Mouse (Mus musculus) liver, embryonic 14.5 days (tissue): Measurements from ENCODE around the gene Ralgapa1. TPM values are rescaled to one million over a fixed set of nuclear protein-coding genes. Genes with fewer than 3 reads are reported as not detected.

Experiments
- ATAC-seq: fragments of 200-750 bp; cut with Nextera tagmentation; 2 replicates; pipeline ENCODE4 v1.8.0; 2017; ENCODE audit warnings: moderate number of reproducible peaks, mild to moderate bottlenecking, moderate library complexity; ENCODE audit not compliant: insufficient read depth
- DNase-seq, 3 experiments: peaks; one replicate each; pipeline ENCODE4 v3.0.0-alpha.2; 2012 to 2013; ENCODE audit warnings: low read depth in 3 of 3, low spot score in 3 of 3
- H3K27ac ChIP-seq: fragments of 300-500 bp; sonication (generic); 2 replicates; pipeline ENCODE4 v1.5.1; 2014; ENCODE audit warnings: moderate library complexity, mild to moderate bottlenecking, control low read depth, inconsistent platforms
- H3K27me3 ChIP-seq: fragments of 300-500 bp; sonication (generic); 2 replicates; pipeline ENCODE4 v1.6.1; 2014; ENCODE audit warnings: mild to moderate bottlenecking, low read length, moderate library complexity; ENCODE audit not compliant: control insufficient read depth, insufficient read depth
- H3K36me3 ChIP-seq: fragments of 300-500 bp; sonication (generic); replicated peaks from 2 replicates; pipeline ENCODE4 v1.6.1; 2014; ENCODE audit warnings: low read depth; ENCODE audit not compliant: control insufficient read depth, insufficient read depth
- H3K4me1 ChIP-seq, 2 experiments: fragments of 200-500 bp in 1 of 2; fragments of 300-500 bp in 1 of 2; sonication (generic) in 1 of 2; replicated peaks; 2 replicates each; pipeline ENCODE4 v1.6.1; 2012 to 2014; ENCODE audit warnings: antibody characterized with exemption in 1 of 2, inconsistent platforms in 1 of 2, low read length in 1 of 2; ENCODE audit not compliant: control insufficient read depth in 2 of 2, insufficient read depth in 2 of 2
- H3K4me2 ChIP-seq: fragments of 300-500 bp; sonication (generic); 2 replicates; pipeline ENCODE4 v1.6.1; 2014; ENCODE audit warnings: low read depth, mild to moderate bottlenecking, control low read depth, moderate library complexity
- H3K4me3 ChIP-seq, 2 experiments: fragments of 200-500 bp in 1 of 2; fragments of 300-500 bp in 1 of 2; sonication (generic) in 1 of 2; 2 replicates each; pipeline ENCODE4 v1.5.1; 2012 to 2014; ENCODE audit warnings: low read depth in 2 of 2, low read length in 2 of 2, mild to moderate bottlenecking in 2 of 2, control low read depth in 1 of 2, inconsistent platforms in 1 of 2, moderate library complexity in 1 of 2; ENCODE audit not compliant: insufficient read depth in 1 of 2
- H3K9ac ChIP-seq: fragments of 300-500 bp; sonication (generic); replicated peaks from 2 replicates; pipeline ENCODE4 v1.6.1; 2014; ENCODE audit warnings: mild to moderate bottlenecking, control low read depth, moderate library complexity
- H3K9me3 ChIP-seq: fragments of 300-500 bp; sonication (generic); 2 replicates; pipeline ENCODE4 v1.6.1; 2016; ENCODE audit warnings: low read length, mixed read lengths; ENCODE audit not compliant: control insufficient read depth
- CTCF ChIP-seq: IDR thresholded peaks from 2 replicates; pipeline ENCODE4 v1.5.1; 2016; ENCODE audit warnings: antibody characterized with exemption, low read depth, control low read depth
- EP300 ChIP-seq: IDR thresholded peaks from 2 replicates; pipeline ENCODE4 v1.6.1; 2016; ENCODE audit warnings: antibody characterized with exemption, low read depth
- WGBS: fragments of 180-500 bp; shearing (Covaris S2); extraction: QIAGEN DNeasy Blood & Tissue Kit; methylation state at CpG from one replicate; pipeline ENCODE4 v1.1.7; 2014; ENCODE audit not compliant: insufficient replicate concordance; 5-methylcytosine and 5-hydroxymethylcytosine counted together
- polyA plus RNA-seq, 2 experiments: library from polyadenylated mRNA; depleted of rRNA in 1 of 2; stranded (reverse) in 1 of 2; unstranded in 1 of 2; fragments of >200 nt; fragmentation: Nextera tagmentation in 1 of 2; extraction: Ambion mirVana in 1 of 2; gene quantifications; 2 replicates each; pipeline versions ENCODE4 v1.2.1 to v1.2.3; 2012 to 2014

The Ralgapa1 gene
- polyA plus RNA-seq, 2 experiments: 4.3 to 8.8 TPM

DNA sequence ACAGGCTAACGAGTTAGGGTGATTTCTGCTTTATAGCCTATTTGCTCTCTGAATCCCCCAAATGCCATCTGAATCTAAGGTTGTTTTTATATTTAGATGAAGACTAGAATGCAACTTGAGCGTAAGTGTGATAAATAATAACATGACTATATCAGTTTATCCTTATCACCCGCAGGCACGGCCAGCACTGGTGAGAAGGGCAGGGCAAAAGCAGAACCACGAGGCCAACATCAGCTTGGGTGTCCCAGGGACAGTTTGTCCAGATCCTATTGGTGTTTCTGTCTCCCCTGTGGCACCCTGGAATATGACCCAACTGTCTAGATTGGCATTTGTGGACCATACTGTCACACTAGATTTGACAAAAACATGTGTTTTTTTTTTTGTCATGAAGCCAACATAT, 197.7 kb downstream of the Ralgapa1 start:
- Histone ChIP-seq H3K27ac (no peak overlapping the region), H3K9me3 (no peaks in the 10 kb centered on the region), H3K4me1 (peaks cover 0 to 15% of the 10 kb centered on the region in 2 experiments; a peak in 3 of 4 replicates), H3K9ac (no peak overlapping the region), H3K36me3 (no peaks in the 10 kb centered on the region), H3K4me2 (peak overlapping the region; percentile 1), H3K4me3 (no peak overlapping the region), H3K27me3 (no peaks in the 10 kb centered on the region)
- WGBS: 41% methylated on average over 5 of the region's 5 CpGs
- TF ChIP-seq EP300: no peak
- TF ChIP-seq CTCF: no peak
- peak; percentile 79; the same call in 1 of the 2 replicates for ATAC-seq
- peak in 2 of 3 experiments; percentile 22 to 28 for DNase-seq

DNA sequence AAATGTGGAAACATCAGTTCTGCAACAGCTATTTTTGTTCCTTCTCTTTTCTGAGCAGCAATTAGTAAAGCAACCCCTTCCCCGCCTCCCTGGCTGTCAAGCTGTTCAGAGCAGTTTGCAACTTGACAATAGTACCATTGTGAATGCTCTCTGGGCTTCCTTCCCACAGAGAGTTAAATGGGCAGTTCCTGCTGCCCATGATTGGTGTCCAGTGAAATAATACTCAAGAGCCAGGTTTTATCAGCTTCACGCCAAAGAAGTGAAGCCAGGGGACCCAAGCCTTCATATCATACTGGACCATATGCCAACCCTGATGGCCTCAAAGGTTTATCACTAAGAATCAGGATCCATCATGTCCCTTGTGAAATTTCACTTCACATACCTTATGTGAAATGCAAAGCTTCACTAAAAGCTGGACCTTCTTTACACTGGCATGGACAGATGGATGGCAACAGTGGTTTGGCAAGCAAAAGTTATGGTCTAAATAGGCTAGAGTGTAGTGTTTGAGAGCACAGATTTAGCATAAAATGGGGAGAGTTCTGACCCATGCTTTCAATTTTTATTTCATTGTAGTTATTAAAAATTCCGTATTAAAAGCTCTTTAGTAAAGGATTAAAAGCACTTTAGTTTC, 198.2 kb downstream of the Ralgapa1 start:
- 33% methylated on average over 3 of the region's 3 CpGs for WGBS
- Histone ChIP-seq H3K27me3 (no peaks in the 10 kb centered on the region), H3K4me3 (no peak overlapping the region), H3K9me3 (no peaks in the 10 kb centered on the region), H3K27ac (no peak overlapping the region; the same call in 1 of the 2 replicates), H3K4me2 (peak overlapping the region; percentile 1), H3K36me3 (no peaks in the 10 kb centered on the region), H3K9ac (no peak overlapping the region), H3K4me1 (peaks cover 0 to 15% of the 10 kb centered on the region in 2 experiments; a peak in 3 of 4 replicates)
- peak; percentile 86 for ATAC-seq
- peak; percentile 41 to 64 (median 53) for DNase-seq
- TF ChIP-seq EP300: peak; percentile 73
- no peak for TF ChIP-seq CTCF

- H3K9me3 ChIP-seq: no peaks in the 10 kb centered on the region
- no peak overlapping the region for H3K9ac ChIP-seq
- H3K4me3 ChIP-seq: no peak overlapping the region
- WGBS: 75% methylated on average over 2 of the region's 2 CpGs
- H3K27ac ChIP-seq: no peak overlapping the region
- TF ChIP-seq EP300 (no peak), CTCF (no peak)
- H3K4me1 ChIP-seq: peaks cover 0 to 15% of the 10 kb centered on the region in 2 experiments; a peak in 3 of 4 replicates
- no peak for ATAC-seq
- DNase-seq: no peak
- H3K36me3 ChIP-seq: no peaks in the 10 kb centered on the region
- no peaks in the 10 kb centered on the region for H3K27me3 ChIP-seq
- no peak overlapping the region for H3K4me2 ChIP-seq
Measured at GRCm38 (mm10) chr12:55620321-55620720, 200.6 kb downstream of the Ralgapa1 start.

DNA sequence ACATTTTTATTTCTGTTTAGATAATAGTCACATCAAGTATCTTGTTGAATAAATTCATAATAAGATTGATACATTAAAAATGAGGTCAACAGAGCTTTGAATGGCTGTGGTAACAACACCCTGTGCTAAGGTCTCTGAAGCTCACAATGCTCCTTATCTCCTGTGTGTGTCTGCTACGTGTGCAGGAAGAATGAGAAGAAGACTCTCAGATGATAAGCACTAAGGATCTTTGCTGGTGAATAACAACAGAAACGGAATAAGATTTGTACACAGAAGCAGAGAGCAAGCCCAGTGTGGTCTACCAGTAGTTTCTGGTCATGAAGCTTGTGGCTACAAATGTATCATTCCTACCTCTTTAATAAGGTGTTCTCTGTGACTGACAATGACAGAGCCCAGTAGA, 210.2 kb downstream of the Ralgapa1 start:
- no peak overlapping the region for H3K4me3 ChIP-seq
- WGBS: 9% methylated on average over 2 of the region's 2 CpGs
- TF ChIP-seq EP300: 0 out of 2 replicates have a peak, but pooled peaks have one; percentile 28
- TF ChIP-seq CTCF: no peak

DNA sequence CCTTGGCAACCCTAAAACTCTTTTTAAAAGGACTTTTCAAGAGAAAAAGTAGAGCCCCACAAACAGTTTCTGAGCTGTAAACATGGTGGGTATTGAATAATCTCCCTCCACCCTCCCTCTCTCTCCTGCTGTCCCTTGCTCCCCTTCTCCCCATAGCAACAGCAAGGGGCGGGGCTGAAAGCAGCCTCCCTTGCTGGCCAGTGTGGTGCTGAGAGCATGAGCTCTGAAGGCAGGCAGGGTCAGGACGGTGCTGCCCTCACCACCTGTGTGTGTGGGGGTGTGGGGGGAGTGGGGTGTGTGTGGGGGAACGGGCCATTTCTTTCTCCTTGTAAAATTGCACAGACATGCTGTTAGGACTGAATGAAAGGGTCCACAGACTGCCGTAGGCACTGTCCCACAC, 213.1 kb downstream of the Ralgapa1 start:
- Histone ChIP-seq H3K27ac (no peak overlapping the region), H3K4me1 (peaks cover 0 to 3% of the 10 kb centered on the region in 2 experiments; a peak in 1 of 4 replicates), H3K4me2 (no peak overlapping the region), H3K36me3 (no peaks in the 10 kb centered on the region), H3K27me3 (no peaks in the 10 kb centered on the region), H3K4me3 (no peak overlapping the region), H3K9me3 (no peaks in the 10 kb centered on the region), H3K9ac (no peak overlapping the region)
- WGBS: 57% methylated on average over 4 of the region's 4 CpGs
- no peak for DNase-seq
- TF ChIP-seq EP300 (no peak), CTCF (no peak)
- ATAC-seq: no peak

More for the DNA sequence above, 210.2 kb downstream of the Ralgapa1 start:
- peaks cover 0 to 3% of the 10 kb centered on the region in 2 experiments; a peak in 1 of 4 replicates for H3K4me1 ChIP-seq
- no peaks in the 10 kb centered on the region for H3K36me3 ChIP-seq
- peak; percentile 28; the same call in 1 of the 2 replicates for ATAC-seq
- H3K27me3 ChIP-seq: no peaks in the 10 kb centered on the region
- no peaks in the 10 kb centered on the region for H3K9me3 ChIP-seq
- no peak overlapping the region for H3K9ac ChIP-seq
- H3K27ac ChIP-seq: no peak overlapping the region
- H3K4me2 ChIP-seq: no peak overlapping the region
- DNase-seq: no peak
